Mouse (Mus musculus): Measurements from ENCODE around the gene Wfdc21.
A peak's percentile ranks its signal among the peaks of the same experiment; 100 is the strongest.

Gene Wfdc21

DNA sequence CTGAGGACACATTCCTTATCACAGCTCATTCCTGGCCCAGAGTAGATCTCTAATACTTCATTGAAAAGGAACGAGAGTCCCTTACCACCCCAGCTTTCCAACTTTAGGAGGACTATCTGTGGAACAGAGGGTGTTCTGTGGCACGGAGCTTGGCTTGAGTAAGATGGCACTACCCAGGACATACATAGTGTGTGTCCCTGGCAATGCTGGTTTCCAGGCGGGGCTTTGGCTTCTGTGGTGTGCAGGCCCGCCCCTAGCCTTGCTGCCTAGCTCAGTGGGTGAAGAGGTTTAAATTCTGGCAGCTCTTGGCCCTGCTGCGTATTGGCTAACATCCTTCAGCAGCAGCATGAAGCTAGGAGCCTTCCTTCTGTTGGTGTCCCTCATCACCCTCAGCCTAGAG is at the start of gene Wfdc21:
Gene Wfdc21 (plus strand): TSS at position 260 of the 400 bp plus-strand sequence.
- DNase-seq: no peak

DNA sequence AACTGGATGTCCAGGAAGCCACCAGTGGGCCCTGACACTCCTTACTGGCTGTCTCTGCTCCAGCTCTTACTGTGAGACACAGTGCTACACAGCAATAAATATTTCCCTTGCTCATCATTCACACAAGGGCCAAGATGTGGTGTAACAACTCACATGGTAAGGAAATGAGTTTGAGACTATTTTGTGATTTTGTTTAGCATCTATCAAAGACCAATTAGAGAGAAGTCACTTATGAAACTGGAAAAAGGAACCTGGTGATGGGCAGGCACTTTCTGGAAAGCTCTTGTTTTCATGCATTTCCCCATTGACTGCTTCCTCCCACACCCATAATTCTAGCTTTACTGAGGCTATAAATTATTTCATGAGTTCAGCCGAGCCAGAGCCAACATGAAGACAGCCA is 43.0 kb upstream of the Wfdc21 start, which contains the start of gene Wfdc17:
Gene Wfdc17 (plus strand): TSS at position 287 of the 400 bp plus-strand sequence.
- no peak for DNase-seq

DNA sequence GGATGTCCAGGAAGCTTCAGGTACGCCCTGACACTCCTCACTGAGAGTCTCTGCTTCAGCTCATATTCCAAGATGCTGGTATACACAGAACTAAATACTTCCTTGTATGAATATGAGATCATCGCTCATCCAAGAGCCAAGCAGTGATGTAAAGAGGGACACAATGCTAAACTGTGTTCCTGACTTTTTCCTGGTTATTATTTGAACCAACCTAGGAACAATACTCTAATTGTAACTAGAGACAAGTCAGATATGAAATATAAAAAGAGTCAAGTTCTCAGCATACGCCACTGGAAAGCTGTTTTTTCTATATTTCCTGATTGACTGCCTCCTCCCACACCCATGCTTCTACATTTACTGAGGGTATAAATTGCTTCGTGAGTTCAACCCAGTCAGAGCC is 38.0 kb upstream of the Wfdc21 start, which contains the start of gene Wfdc18:
Gene Wfdc18 (plus strand): TSS at position 301 of the 400 bp plus-strand sequence.
- no peak for DNase-seq

DNA sequence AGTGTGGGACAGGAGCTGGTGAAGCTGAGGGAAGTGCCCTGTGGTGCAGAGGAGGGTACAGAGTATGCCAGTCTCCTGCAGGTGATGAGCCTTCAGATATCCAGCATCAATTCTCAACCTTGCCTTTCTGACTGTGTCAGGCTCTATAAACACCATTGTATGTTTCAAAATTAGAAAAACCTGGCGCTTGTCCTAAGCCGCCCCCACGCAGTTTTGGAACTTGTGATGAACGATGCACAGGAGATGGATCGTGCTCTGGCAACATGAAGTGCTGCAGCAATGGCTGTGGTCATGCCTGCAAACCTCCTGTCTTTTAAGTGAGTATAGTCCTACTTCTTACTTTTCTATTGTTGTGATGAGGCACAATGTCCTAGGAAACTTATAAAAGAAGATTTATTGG is 37.1 kb upstream of the Wfdc21 start:
- no peak for DNase-seq

DNA sequence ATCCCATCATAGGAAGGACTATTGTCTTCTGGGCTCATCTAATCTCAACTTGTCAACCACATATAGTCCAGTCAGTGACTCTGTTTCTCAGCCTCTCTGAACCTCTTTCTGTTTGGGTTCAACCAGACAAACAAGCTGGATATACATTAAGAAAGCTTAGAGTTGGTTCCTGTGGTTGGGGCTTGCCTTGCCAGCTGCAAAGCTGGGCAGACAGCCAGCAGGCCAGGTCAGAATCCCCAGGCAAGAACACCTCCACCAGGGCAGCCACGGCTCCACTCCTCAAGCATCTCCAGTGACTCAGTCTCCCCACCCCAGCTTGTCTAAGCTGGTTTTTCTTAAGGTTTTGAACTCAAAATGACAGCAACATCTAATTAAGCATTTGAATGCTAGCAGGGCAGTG is 34.1 kb upstream of the Wfdc21 start:
- no peak for DNase-seq

DNA sequence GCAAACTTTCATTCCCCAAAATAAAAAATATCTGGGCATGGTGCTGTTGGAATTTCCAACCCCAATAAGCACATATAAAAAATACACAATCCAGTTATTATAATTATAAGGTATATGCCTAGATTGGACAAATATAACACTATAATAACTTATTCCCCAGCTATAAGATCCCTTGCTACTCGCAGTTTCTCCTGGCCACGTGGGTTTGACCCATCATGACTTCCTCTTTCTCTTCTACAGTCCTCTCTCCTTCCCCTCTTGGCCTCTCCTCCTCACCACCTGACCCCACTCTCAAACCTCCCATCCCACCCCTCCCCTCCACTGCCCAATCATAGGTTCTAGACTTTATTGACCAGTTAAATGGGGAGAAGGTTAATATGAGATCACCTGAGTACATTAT is 32.8 kb upstream of the Wfdc21 start:
- no peak for DNase-seq

DNA sequence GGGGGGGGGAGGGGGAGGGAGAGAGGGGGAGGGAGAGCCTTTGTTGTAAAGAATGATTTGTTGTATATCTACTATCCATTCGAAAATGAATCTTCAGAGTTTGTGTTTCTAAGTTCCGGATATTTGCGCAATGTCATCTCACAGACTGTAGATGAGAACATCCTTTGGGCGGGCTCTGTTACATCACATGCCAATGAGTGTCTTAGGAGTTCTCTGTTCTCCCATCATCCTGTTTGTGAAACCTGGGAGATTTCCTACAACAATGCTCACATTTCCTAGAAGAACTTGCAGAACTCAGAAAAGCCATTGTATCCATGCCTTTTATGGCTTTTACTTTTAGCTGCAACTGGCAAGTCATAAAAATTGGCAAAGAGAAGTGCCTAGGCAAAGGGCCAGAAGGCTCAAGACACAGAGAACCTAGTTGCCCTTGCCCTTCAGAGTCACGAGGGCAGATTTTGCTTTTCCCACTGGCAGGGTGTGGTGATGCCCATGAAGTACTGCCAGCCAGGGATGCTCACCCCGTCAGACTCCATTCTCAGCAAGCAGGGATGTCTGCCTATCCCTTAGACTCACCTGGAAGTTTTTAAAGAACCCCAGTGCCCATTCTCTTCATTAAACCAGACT is 29.6 kb upstream of the Wfdc21 start:
- DNase-seq: peak; percentile 7 to 23

DNA sequence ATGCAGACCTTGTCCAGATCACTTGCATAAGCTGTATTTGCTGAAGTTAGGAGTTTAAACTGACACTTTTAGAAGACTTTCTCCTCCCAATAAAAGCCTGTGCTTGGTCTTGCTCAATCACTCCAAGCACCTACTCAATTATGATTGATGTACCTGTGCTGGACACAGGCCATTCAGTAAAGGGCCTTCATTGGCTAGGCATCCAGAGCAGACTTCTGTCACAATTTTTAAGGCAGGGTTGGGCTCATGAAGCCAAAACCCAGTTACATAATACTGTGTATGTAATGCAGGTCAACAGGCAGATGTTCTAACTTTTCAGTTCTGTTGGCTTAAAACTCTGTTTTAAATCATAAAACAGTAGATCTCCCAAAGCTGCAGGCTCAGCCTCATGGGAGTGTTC is 26.0 kb upstream of the Wfdc21 start:
- DNase-seq: no peak

DNA sequence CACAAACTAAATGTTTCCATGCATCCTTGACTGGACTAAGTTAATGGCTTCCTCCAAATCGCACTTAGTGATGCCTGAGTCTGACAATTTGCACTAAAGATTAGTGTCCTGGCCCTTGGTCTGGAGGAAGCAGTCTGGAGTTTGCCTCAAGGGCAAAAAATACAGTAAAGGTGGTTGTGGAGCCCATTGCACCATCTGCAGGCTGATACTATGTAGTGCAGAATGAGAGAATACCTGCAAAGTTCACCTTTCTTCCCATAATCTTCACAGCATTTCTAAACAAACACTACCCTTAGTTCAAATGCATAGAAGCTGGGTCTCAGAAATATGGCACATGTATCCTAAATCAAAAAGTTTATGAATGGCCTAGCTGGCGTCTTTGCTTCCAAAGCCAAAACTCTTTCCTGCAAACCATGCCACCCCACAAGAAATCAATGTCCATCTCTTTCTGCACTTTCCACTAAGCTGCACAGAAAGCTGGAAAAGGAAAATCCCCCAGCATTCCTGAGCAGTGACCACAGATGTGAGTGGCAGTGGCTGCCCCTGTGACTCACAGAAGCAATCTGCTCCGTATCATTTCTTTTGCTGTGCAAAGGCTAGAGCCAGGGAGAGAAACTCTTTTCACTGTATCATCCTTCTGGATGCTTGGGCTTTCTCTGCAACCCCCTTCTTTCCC is 17.8 kb upstream of the Wfdc21 start:
- DNase-seq: peak; percentile 1 to 22

DNA sequence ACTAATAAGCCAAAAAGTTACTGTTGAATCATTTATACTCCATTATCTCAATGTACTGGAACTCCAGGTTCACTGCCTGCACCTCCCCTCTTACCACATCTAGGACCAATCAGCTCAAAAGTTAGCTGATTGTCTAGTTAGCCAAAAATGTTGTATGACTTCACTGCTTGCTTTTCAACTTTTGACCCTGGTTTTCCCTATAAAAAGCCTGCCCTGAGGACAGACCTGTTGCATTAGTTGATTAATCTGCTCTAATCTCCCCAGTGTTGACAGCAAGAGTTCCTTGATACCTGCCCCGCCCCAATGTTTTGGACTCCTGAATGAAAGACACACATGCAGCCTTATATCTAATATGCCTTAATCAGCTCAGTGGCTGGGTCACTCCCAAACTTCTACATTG is 15.6 kb upstream of the Wfdc21 start:
- DNase-seq: no peak

DNA sequence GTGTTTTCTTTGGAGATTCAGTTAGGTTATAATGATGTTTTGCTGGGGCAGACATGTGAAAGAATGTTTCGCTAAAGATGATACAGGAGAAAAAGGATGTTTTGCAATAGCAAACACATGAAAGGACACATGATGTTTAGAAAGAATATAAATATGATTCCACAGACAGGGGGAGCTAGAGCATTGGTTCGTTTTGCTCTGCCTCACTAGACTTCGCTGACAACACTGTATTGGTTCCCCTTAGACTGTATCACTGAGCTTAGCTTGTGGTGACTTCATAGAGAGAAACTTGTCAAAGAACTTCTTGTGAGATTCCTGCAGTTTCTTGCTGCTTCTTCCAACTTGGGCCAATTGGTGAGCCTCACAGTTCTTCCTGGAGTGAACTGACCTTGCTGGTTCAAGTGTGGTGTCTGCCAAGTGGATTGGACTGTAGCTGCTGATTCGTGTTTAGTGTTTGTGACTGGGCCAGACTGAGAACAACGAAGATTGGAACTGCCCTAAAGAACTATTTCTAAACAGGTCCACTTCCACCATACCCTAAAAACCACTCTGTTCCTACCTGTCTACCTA is 13.6 kb upstream of the Wfdc21 start:
- DNase-seq: no peak

DNA sequence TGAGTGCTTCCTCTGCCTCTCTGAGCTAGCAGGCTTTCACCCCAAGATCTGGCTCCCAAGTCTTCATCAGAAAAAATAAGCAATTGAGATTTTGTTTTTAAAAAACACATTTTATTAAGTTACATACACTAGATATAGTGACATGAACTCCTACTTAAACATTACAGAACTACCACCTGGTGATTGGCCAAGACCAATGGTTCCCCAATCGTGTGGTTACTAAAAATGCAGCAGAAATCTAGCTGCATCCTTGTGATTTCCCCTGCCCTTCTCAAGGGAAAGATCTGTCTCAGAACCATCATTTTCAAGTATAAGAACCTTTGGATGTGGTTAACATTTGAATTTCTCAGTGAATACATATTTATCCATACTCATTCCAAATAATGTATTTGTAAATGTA is 12.5 kb upstream of the Wfdc21 start:
- no peak for DNase-seq

DNA sequence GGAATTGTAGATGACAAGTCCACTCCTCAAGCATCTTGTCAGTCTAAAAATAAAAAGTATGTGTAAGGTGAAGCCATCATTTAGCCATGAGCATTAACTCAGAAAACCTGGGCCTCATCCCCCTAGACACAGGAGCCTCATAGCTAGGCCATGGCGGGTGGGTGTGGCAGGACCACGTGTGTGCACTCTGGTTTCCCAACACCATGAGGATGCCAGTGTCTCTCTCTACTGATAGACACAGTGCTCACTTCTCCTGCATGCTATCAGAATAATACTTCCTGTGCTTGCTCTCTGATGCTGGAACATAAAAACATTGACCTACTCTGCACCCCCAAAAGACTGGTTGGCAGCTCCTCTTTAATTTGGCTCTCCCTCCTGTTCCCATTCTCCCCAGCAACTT is 10.9 kb upstream of the Wfdc21 start:
- no peak for DNase-seq

DNA sequence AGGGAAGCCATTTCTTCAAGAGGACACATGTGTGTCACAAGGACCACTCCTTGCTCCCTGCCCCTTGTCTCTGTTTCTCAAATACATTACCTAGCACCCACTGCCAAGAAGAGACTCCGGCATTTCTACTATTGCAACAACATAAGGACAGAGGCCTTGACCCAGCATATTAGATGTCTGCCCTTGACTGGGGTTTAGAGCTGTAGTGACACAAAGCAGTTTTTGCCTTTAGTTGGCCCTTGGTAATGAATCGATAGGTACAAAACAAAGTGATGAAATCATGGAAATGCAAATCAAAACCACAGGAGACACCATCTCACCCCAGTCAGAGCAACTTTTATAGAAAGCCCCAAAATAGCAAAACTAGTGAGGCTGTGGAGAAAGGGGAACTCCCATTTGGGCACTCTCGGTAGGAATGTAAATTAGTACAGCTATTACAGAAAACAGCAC is 9.6 kb upstream of the Wfdc21 start:
- DNase-seq: no peak

DNA sequence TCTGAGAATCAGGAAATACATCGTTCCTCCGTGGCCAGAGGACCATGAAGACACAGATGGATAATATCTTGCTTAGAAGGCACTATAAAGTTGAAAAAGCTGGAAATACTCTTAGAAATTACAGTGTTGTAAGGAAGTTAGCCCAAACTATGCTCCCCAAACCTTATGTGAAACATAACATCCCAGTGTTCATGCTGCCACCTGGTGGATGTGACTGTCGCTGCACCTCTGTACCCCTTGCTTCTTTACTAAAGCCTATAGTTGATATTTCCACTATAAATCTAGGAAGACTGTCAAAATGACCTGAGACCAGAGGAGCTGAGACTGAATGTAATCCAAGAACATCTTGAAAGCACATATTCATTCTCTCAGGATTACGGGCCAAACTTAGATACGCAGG is 7.5 kb upstream of the Wfdc21 start:
- DNase-seq: peak; percentile 62 to 89

DNA sequence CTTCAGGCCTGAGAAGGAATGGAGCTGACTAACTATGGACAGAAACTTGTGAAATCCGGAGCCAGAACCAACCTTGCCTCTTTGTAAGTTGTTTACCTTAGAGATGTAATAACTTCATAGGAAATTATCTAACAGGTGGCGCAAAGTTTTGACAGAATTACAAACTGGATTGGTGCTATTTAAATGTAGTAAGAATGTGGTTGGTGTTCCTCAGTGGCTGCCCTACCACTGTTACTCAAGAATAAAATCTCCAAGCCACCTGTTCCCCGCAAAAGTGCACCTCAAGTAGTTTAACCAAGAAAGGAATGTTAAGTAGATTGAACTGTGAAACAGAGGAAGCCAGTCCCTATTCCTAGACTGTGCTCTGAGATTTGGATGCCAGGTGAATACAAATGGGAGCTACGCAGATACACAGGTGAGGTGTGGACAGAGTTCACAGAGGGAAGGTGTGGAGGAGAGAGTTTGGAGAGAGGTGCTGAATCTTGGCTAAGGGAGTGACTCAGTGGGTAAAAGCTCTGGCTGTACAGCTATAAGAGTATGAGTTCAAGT is 6.2 kb upstream of the Wfdc21 start:
- no peak for DNase-seq

DNA sequence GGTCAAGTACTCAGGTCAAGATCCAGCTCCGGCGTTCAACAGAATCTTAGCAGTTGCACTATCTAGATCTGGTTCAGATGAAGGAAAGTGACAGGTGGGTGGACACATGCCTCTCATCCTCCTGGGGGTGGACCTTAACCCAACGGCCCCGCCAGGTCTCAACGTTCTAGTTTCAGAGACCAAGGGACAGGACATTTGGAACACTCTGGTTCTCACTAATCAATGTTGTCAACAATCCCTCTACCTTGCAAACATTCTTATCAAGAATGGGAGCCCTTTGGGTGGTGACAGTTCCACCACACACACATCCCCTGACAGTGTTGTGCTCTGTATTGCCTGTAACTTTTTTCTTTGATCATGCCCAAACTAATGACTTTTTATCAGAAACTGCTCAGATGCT is 4.9 kb upstream of the Wfdc21 start:
- no peak for DNase-seq

DNA sequence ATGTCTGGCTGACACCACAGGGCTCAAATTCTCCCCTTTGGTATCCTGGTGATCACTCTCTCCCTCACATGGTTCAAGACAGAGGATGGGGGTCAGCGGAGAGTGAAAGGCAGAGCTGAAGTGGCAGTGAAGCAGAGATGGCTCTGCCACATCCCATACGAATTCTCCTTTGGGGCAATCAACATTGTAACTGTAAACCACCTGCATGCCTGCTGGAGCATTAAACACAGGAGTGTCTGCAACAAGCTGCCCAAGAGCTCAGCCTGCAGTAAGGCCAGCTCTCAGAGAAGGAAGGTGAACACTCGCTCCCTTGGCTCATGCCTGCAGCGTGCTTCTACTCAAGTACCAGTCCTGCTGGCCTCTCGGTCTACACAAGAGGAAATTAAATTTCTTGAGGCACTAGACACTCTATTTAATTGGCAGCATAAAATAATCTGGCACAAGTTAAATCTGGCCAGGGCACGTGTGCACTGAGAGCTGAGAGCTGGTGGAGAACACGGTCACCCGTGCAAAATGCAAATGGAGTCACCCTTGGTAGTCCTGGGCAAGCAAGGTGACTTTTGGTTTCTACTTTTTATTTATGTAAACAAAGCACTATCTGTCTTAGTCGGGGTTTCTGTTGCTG is 3.9 kb upstream of the Wfdc21 start:
- peak; percentile 2 to 5 for DNase-seq

DNA sequence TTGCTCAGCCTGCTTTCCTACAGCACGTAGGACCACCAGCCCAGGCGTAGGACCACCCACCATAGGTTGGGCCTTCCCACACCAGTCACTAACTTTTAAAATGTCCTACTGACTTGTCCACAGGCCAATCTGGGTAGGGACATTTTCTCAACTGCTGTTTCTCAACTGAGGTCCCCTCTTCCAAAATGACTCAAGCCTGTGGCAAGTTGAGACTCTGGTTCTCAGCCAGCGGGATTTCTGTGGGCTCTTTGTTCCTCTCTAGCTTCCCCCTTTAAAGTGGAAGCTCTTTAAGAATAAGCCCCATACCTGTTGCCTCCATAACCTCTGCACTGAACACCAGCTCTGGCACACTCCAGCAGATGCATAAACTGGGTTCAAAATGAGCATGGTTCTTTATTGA is 3.2 kb upstream of the Wfdc21 start:
- no peak for DNase-seq

DNA sequence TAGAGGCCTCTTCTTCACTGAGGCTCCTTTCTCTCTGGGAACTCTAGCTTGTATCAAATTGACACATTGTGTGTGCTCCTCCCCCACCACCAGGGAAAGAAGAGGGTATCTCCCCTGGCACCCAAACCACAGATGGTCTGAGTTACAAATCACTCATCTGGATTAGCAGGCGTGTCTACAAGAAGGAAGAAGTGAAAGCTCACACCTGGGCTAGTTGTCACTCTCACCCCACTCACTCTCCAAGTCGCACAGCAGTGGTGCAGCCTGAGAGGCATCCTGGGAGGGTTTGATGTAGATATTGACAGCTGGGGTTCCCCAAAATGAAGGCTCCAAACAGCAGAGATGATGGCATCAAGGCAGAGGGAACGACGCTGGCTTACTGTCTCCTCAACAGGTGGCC is 588 bp upstream of the Wfdc21 start:
- DNase-seq: no peak

DNA sequence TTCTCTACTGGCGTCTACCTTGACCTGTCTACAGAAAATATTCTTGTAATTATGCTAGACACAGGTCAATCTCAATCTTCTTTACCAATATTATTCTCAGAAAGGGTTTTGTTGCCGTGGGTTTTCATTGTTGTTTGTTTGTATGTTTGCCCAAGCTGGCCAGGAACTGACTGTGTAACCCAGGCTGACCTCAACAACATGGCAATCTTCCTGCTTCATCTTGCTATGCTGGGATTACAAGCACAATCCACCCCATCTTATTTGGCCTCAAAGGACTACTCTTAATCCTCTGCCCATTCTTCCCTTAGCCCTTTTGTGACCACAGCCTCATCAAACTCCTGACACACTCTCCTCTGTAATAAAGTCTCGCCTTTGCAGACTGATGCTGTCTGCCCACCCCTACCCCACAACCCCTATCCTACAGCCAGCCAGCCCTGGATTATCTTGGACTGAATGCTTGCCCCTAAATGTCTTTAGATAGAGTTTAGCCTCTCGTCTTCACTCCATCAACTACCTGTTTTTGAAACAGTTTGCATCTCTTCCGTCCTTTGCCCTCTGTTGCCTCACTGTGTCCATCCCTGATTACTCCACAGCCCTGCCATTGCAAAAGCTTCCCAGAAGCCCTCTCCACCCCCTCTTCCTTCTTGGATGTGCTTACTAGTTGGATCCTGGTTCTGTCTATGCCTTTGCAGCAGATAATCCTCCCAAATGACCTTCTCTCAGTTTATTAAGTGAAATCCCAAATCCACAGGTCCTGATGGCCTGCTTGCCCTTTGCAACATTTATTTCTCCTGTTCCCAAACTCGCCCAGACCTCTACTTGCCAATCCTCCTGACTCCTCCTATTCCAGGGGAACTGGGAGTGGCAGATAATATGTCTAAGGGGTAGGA is 881 bp downstream of the Wfdc21 start:
- no peak for DNase-seq

DNA sequence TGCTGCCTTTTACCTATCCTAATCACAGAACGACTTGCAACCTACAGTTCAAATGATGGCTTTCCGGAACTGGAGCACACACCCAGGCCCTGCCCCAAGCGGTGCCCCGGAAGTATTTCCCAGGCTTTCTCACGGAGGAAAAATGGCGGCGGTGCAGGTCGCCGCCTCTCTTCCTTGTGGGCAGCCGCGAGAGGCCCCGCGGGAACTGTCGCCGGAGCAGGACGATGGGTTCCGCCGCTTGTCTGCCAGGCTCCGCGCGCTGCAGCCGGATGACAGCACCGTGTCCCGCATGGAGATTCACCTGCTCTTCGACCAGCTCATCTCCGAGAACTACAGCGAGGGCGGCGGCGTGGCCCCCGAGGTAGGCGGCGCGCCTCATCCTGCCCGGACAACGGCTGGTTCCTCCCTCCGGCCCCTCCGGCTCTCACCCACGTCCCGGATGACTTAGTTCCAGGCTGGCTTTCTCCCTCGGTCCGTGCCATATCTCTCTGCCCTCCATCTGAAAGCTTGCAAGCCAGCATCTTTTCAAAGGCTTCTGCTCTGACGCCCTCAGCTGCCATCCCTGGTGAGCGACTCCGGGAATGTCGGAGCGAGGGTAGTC is 6.9 kb downstream of the Wfdc21 start, which contains the start of gene Heatr6:
Gene Heatr6 (plus strand): TSS at position 116 of the 601 bp plus-strand sequence.
- peak; percentile 93 to 95 for DNase-seq

Measured in kidney, postnatal 36 days (tissue).